Comparison of ENCODE assay signal across 8 mouse cellular contexts in genomic region chr5:67101793-67102600, GRCm38 (mm10). TPM values are rescaled to one million over a fixed set of nuclear protein-coding genes. Genes with fewer than 3 reads are reported as not detected.
A peak's percentile ranks its signal among the peaks of the same experiment; 100 is the strongest.
DNase-seq lines count a peak whose midpoint lies in the region; ATAC-seq and TF ChIP-seq lines count a peak whose summit lies in the region.
"Had no signal": no experiment of that assay in that cellular context is flagged by ENCODE, and none has a peak within 500 bp of the region (broad histone marks: within the 10 kb centered on the region; RNA-seq: fewer than 3 reads in every experiment).

No protein-coding gene starts in this region.

- no peak overlapping the region for H3K4me2 ChIP-seq in lung, embryonic 16.5 days (ENCODE audit: low read depth, low read length)
- no peak overlapping the region for H3K4me2 ChIP-seq in embryonic facial prominence, embryonic 13.5 days
- no peak overlapping the region for H3K4me2 ChIP-seq in hindbrain, postnatal 0 days (ENCODE audit: low read depth, low read length)
- H3K4me2 ChIP-seq in neural tube, embryonic 13.5 days = no peak overlapping the region

- no peak for DNase-seq in lung, postnatal 14 days
- DNase-seq in hindbrain, postnatal 0 days (ENCODE audit: low spot score) = peak; percentile 58
- no peak for DNase-seq in adrenal gland, adult 8-10 months

- no peaks in the 10 kb centered on the region for H3K4me1 ChIP-seq in lung, embryonic 16.5 days (replicated peaks; ENCODE audit: control insufficient read depth, insufficient read depth, low read length)
- H3K4me1 ChIP-seq in embryonic facial prominence, embryonic 13.5 days = no peaks in the 10 kb centered on the region
- no peaks in the 10 kb centered on the region for H3K4me1 ChIP-seq in hindbrain, postnatal 0 days (ENCODE audit: insufficient read depth, low read length)
- H3K4me1 ChIP-seq in neural tube, embryonic 13.5 days (replicated peaks) = no peaks in the 10 kb centered on the region

- H3K4me3 ChIP-seq in lung, embryonic 16.5 days (ENCODE audit: low read length) = no peak overlapping the region
- no peak overlapping the region for H3K4me3 ChIP-seq in embryonic facial prominence, embryonic 13.5 days
- H3K4me3 ChIP-seq in hindbrain, postnatal 0 days (ENCODE audit: low read length) = no peak overlapping the region
- H3K4me3 ChIP-seq in neural tube, embryonic 13.5 days = no peak overlapping the region

- ATAC-seq in lung, embryonic 16.5 days (ENCODE audit: low read depth) = peak; percentile 41; the same call in 1 of the 2 replicates
- peak; percentile 48; the same call in 1 of the 2 replicates for ATAC-seq in embryonic facial prominence, embryonic 13.5 days (ENCODE audit: insufficient number of reproducible peaks, insufficient read depth, low FRiP score, low TSS enrichment, low read depth)
- ATAC-seq in hindbrain, postnatal 0 days = peak; percentile 79
- ATAC-seq in neural tube, embryonic 13.5 days (ENCODE audit: low read depth) = peak; percentile 82
- ATAC-seq in megakaryocyte, adult 5-6 weeks (ENCODE audit: poor library complexity, severe bottlenecking) = no peak

- no peaks in the 10 kb centered on the region for H3K36me3 ChIP-seq in lung, embryonic 16.5 days (ENCODE audit: control insufficient read depth, insufficient read depth, low read length)
- H3K36me3 ChIP-seq in embryonic facial prominence, embryonic 13.5 days = no peaks in the 10 kb centered on the region
- H3K36me3 ChIP-seq in hindbrain, postnatal 0 days (ENCODE audit: insufficient read depth, low read length) = no peaks in the 10 kb centered on the region
- H3K36me3 ChIP-seq in neural tube, embryonic 13.5 days = no peaks in the 10 kb centered on the region

- peaks cover 77% of the 10 kb centered on the region for H3K27me3 ChIP-seq in lung, embryonic 16.5 days (ENCODE audit: control insufficient read depth, insufficient read depth, low read depth, low read length)
- H3K27me3 ChIP-seq in embryonic facial prominence, embryonic 13.5 days = peaks cover 98% of the 10 kb centered on the region
- peaks cover 69% of the 10 kb centered on the region for H3K27me3 ChIP-seq in hindbrain, postnatal 0 days (ENCODE audit: insufficient read depth, low read length)
- peaks cover 99% of the 10 kb centered on the region for H3K27me3 ChIP-seq in neural tube, embryonic 13.5 days

- no peaks in the 10 kb centered on the region for H3K9me3 ChIP-seq in lung, embryonic 16.5 days (ENCODE audit: control insufficient read depth, low read length)
- H3K9me3 ChIP-seq in embryonic facial prominence, embryonic 13.5 days = no peaks in the 10 kb centered on the region
- no peaks in the 10 kb centered on the region for H3K9me3 ChIP-seq in hindbrain, postnatal 0 days (ENCODE audit: low read length)
- no peaks in the 10 kb centered on the region for H3K9me3 ChIP-seq in neural tube, embryonic 13.5 days

- no peak overlapping the region for H3K9ac ChIP-seq in lung, embryonic 16.5 days (ENCODE audit: low read length)
- no peak overlapping the region for H3K9ac ChIP-seq in embryonic facial prominence, embryonic 13.5 days
- H3K9ac ChIP-seq in hindbrain, postnatal 0 days (replicated peaks; ENCODE audit: low read length) = no peak overlapping the region
- no peak overlapping the region for H3K9ac ChIP-seq in neural tube, embryonic 13.5 days

- H3K27ac ChIP-seq in lung, embryonic 16.5 days (ENCODE audit: low read length) = no peak overlapping the region
- no peak overlapping the region for H3K27ac ChIP-seq in embryonic facial prominence, embryonic 13.5 days
- no peak overlapping the region for H3K27ac ChIP-seq in hindbrain, postnatal 0 days
- H3K27ac ChIP-seq in neural tube, embryonic 13.5 days (replicated peaks) = no peak overlapping the region

- peak; percentile 54 for TF ChIP-seq CTCF in hindbrain, postnatal 0 days (IDR thresholded peaks at IDR 0.05; ENCODE audit: low read depth)

- 4% methylated on average over 28 of the region's 28 CpGs for WGBS in lung, embryonic 16.5 days
- WGBS in embryonic facial prominence, embryonic 13.5 days = 2% methylated on average over 28 of the region's 28 CpGs
- 3% methylated on average over 28 of the region's 28 CpGs for WGBS in hindbrain, postnatal 0 days
- 3% methylated on average over 28 of the region's 28 CpGs for WGBS in neural tube, embryonic 13.5 days

RNA-seq across cellular contexts. Expression of gene Phox2b, which starts 2.9 kb away (rescaled TPM):
- 0.75 and 0.99 TPM in 2 replicates for polyA plus RNA-seq in lung, embryonic 16.5 days (2015; fragmentation: Nextera tagmentation; extraction: Ambion mirVana)
- 0.35 and 0.44 TPM in 2 replicates for polyA plus RNA-seq in embryonic facial prominence, embryonic 13.5 days (2015; fragmentation: Nextera tagmentation; extraction: Ambion mirVana)
- total RNA-seq in hindbrain, postnatal 0 days (2014; rRNA removed) = 11.3 and 17.3 TPM in 2 replicates
- polyA plus RNA-seq in hindbrain, postnatal 0 days (2015; fragmentation: Nextera tagmentation; extraction: Ambion mirVana) = 15.3 and 15.8 TPM in 2 replicates
- 0.93 and 2.8 TPM in 2 replicates for polyA plus RNA-seq in neural tube, embryonic 13.5 days (2015; fragmentation: Nextera tagmentation; extraction: Ambion mirVana)
- total RNA-seq in megakaryocyte, adult 5-6 weeks (2015) = not detected in 2 replicates
- not detected in 2 replicates for total RNA-seq in megakaryocyte, adult 5-6 weeks (2017)
- 10 to 100 TPM; 20.9 to 36.9 (median 25.9) TPM for total RNA-seq in adrenal gland, adult 8-10 months (2022)
- polyA plus RNA-seq: gonadal fat pad, adult 2 months had no signal
